Mouse (Mus musculus) neural tube, embryonic 14.5 days (tissue): ENCODE results near the gene Gstcd. TPM values are rescaled to one million over a fixed set of nuclear protein-coding genes. Genes with fewer than 3 reads are reported as not detected.

ENCODE experiments used
- ATAC-seq: fragments of 200-750 bp; cut with Nextera tagmentation; 2 replicates; pipeline ENCODE4 v1.8.0; 2017; ENCODE audit warnings: low read depth, mild to moderate bottlenecking, moderate TSS enrichment, moderate library complexity
- H3K27ac ChIP-seq: fragments of 300-500 bp; sonication (generic); 2 replicates; pipeline ENCODE4 v1.5.1; 2014; ENCODE audit warnings: low read depth, mild to moderate bottlenecking, control low read depth, low read length, moderate library complexity, mixed read lengths
- H3K27me3 ChIP-seq: fragments of 300-500 bp; sonication (generic); 2 replicates; pipeline ENCODE4 v1.6.1; 2014; ENCODE audit warnings: low read length; ENCODE audit not compliant: control insufficient read depth, insufficient read depth
- H3K36me3 ChIP-seq: fragments of 300-500 bp; sonication (generic); 2 replicates; pipeline ENCODE4 v1.6.1; 2014; ENCODE audit warnings: low read length, mixed read lengths; ENCODE audit not compliant: control insufficient read depth, insufficient read depth
- H3K4me1 ChIP-seq: fragments of 300-500 bp; sonication (generic); 2 replicates; pipeline ENCODE4 v1.6.1; 2014; ENCODE audit warnings: low read length; ENCODE audit not compliant: control insufficient read depth, insufficient read depth
- H3K4me2 ChIP-seq: fragments of 300-500 bp; sonication (generic); 2 replicates; pipeline ENCODE4 v1.6.1; 2014; ENCODE audit warnings: mild to moderate bottlenecking, low read depth, low read length, control low read depth
- H3K4me3 ChIP-seq: fragments of 300-500 bp; sonication (generic); 2 replicates; pipeline ENCODE4 v1.5.1; 2014; ENCODE audit warnings: low read depth, low read length, control low read depth, mixed read lengths
- H3K9ac ChIP-seq: fragments of 300-500 bp; sonication (generic); replicated peaks from 2 replicates; pipeline ENCODE4 v1.6.1; 2014; ENCODE audit warnings: low read depth, mild to moderate bottlenecking, control low read depth, low read length, mixed read lengths
- H3K9me3 ChIP-seq: fragments of 300-500 bp; sonication (generic); 2 replicates; pipeline ENCODE4 v1.6.1; 2016; ENCODE audit warnings: low read length; ENCODE audit not compliant: control insufficient read depth
- WGBS: fragments of 180-500 bp; shearing (Covaris S2); extraction: QIAGEN DNeasy Blood & Tissue Kit; methylation state at CpG from one replicate; pipeline ENCODE4 v1.1.7; 2014; 5-methylcytosine and 5-hydroxymethylcytosine counted together
- polyA plus RNA-seq: library from polyadenylated mRNA; unstranded; fragments of >200 nt; fragmentation: Nextera tagmentation; extraction: Ambion mirVana; gene quantifications from 2 replicates; pipeline ENCODE4 v1.2.1, GENCODE M21; 2014

The Gstcd gene
- polyA plus RNA-seq, 1 experiment from 2014 or later, result 4.1 TPM

DNA sequence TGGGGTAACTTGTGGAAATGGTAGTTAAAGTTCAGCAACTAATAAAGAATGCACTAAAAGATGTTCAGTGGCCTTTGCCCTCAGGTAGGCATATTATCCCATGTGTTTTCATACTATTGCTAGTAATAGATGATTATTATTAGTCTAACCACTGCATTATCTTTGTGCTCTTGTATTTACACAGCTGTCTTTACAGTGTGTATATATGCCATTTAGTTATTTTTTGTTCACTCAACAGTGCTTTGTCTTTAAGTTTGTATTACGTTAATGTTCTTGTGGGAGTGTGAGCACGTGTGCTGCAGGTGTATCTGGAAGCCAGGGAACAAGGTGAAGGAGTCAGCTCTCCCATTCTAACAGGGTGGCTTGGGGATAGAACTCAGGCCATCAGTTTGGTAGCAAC is 7.1 kb upstream of the Gstcd start:
- 93% methylated on average over 2 of the region's 2 CpGs for WGBS
- H3K27ac ChIP-seq, result no peak overlapping the region
- H3K9me3 ChIP-seq, result no peaks in the 10 kb centered on the region
- no peaks in the 10 kb centered on the region for H3K4me1 ChIP-seq
- H3K27me3 ChIP-seq, result no peaks in the 10 kb centered on the region
- H3K36me3 ChIP-seq, result peaks cover 23% of the 10 kb centered on the region
- no peak overlapping the region for H3K4me2 ChIP-seq
- H3K9ac ChIP-seq, result no peak overlapping the region
- H3K4me3 ChIP-seq, result no peak overlapping the region
- no peak for ATAC-seq

DNA sequence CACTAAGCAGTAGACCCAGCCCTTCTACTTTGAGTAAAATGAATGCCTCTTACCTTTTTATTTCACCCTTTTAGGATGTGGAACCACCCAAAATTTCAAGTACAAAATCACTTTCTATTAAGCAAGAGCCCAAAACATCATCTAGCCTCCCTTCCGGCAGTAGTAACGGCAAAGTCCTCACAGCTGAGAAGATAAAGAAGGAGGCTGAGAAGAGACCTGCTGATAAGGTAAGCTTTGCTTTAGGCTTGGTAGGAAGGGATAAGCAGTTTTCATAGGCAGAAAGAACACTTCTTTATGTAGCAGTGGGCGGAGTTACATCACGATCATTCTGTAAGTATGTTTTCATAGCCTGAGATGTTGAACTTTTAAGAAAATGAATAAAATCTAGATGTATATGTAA is 6.5 kb upstream of the Gstcd start:
- H3K36me3 ChIP-seq, result peaks cover 21% of the 10 kb centered on the region
- H3K9ac ChIP-seq, result no peak overlapping the region
- H3K4me2 ChIP-seq, result no peak overlapping the region
- H3K9me3 ChIP-seq, result no peaks in the 10 kb centered on the region
- H3K4me1 ChIP-seq, result peaks cover 3% of the 10 kb centered on the region; the same call in 1 of the 2 replicates
- H3K27ac ChIP-seq, result no peak overlapping the region
- no peak overlapping the region for H3K4me3 ChIP-seq
- no peak for ATAC-seq
- H3K27me3 ChIP-seq, result no peaks in the 10 kb centered on the region
- 97% methylated on average over 4 of the region's 4 CpGs for WGBS

- Histone ChIP-seq H3K4me1 (peaks cover 6% of the 10 kb centered on the region; the same call in 1 of the 2 replicates), H3K36me3 (peaks cover 21% of the 10 kb centered on the region), H3K27ac (no peak overlapping the region), H3K27me3 (no peaks in the 10 kb centered on the region), H3K9me3 (no peaks in the 10 kb centered on the region), H3K4me2 (no peak overlapping the region), H3K9ac (no peak overlapping the region), H3K4me3 (no peak overlapping the region)
- no peak for ATAC-seq
- WGBS, result 99% methylated on average over 6 of the region's 6 CpGs
These were observed 6.1 kb upstream of the Gstcd start for GRCm38 (mm10) chr3:133097936-133098335.

DNA sequence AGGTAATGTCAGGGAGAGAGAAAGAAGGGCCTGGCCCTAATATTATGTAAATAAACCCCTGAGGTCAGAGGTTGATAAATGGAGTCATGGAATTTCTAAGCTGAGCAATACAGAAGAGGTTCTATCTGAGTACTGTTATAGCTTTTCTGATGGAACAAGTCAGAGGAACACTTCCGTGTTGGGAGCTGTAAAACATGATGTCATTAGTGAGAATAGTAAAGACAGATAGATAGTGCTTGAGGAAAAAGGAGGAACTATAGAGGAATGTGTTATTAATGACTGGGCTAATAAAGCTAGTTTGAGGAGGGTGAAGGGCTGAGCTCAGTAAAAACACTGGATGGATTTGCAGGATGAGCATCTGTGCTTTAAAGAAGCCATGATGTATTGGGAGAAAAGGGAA is 2.5 kb upstream of the Gstcd start:
- ATAC-seq, result no peak
- Histone ChIP-seq H3K4me2 (no peak overlapping the region), H3K36me3 (peaks cover 3% of the 10 kb centered on the region; the same call in 1 of the 2 replicates), H3K27ac (no peak overlapping the region), H3K4me1 (peaks cover 12% of the 10 kb centered on the region; the same call in 1 of the 2 replicates), H3K27me3 (no peaks in the 10 kb centered on the region), H3K9me3 (no peaks in the 10 kb centered on the region), H3K9ac (no peak overlapping the region), H3K4me3 (no peak overlapping the region)
- 39% methylated on average over 1 of the region's 1 CpGs for WGBS

GRCm38 (mm10) chr3:133092936-133093335 is 1.1 kb upstream of the Gstcd start:
- Histone ChIP-seq H3K27ac (no peak overlapping the region), H3K4me3 (peak overlapping the region; percentile 63), H3K4me2 (peak overlapping the region; percentile 68), H3K9ac (no peak overlapping the region), H3K36me3 (no peaks in the 10 kb centered on the region; the same call in 1 of the 2 replicates), H3K4me1 (peaks cover 12% of the 10 kb centered on the region; the same call in 1 of the 2 replicates), H3K27me3 (no peaks in the 10 kb centered on the region), H3K9me3 (no peaks in the 10 kb centered on the region)
- no peak for ATAC-seq
- WGBS, result 87% methylated on average over 1 of the region's 1 CpGs

- 2% methylated on average over 7 of the region's 7 CpGs for WGBS
- Histone ChIP-seq H3K36me3 (no peaks in the 10 kb centered on the region), H3K27ac (peak overlapping the region; percentile 91), H3K9ac (peak overlapping the region; percentile 67), H3K4me3 (peak overlapping the region; percentile 63), H3K4me2 (peak overlapping the region; percentile 68), H3K27me3 (no peaks in the 10 kb centered on the region), H3K9me3 (no peaks in the 10 kb centered on the region), H3K4me1 (peaks cover 12% of the 10 kb centered on the region; the same call in 1 of the 2 replicates)
- ATAC-seq, result no peak
These were observed 531 bp upstream of the Gstcd start for GRCm38 (mm10) chr3:133092274-133092853.

DNA sequence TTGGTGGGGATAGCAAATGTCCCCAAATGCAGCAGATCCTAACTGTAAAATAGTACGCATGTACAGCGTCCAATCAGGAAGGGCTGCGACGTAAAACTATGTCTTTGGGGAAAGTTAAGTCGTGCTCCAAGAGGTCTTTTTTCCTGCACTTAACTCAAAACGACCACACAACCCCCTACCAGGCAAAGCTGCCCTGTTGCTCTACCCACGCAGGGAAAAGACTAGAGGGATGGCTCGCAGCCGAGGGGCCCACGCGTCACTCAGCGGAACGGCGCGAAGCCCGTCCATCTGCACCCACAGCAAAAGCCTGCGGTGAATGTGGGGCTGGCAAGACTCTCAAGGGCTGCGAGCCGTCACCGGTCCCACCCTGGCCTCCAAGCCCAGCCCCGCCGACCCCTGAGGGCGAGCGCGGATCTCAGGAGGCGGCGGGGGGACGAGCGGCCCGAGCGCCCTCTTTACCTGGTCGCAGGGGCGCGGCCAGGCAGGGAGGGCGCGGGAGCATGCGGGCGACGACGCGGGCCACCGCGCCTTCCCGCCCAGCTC is 641 bp downstream of the Gstcd start:
- no peaks in the 10 kb centered on the region for H3K27me3 ChIP-seq
- peak overlapping the region; percentile 91 for H3K27ac ChIP-seq
- H3K4me2 ChIP-seq, result peak overlapping the region; percentile 60
- H3K4me1 ChIP-seq, result peaks cover 12% of the 10 kb centered on the region; the same call in 1 of the 2 replicates
- WGBS, result under 1% methylated on average over 44 of the region's 44 CpGs
- no peaks in the 10 kb centered on the region for H3K36me3 ChIP-seq
- no peaks in the 10 kb centered on the region for H3K9me3 ChIP-seq
- peak overlapping the region; percentile 67 for H3K9ac ChIP-seq
- peak; percentile 85 for ATAC-seq
- peak overlapping the region; percentile 63 for H3K4me3 ChIP-seq

DNA sequence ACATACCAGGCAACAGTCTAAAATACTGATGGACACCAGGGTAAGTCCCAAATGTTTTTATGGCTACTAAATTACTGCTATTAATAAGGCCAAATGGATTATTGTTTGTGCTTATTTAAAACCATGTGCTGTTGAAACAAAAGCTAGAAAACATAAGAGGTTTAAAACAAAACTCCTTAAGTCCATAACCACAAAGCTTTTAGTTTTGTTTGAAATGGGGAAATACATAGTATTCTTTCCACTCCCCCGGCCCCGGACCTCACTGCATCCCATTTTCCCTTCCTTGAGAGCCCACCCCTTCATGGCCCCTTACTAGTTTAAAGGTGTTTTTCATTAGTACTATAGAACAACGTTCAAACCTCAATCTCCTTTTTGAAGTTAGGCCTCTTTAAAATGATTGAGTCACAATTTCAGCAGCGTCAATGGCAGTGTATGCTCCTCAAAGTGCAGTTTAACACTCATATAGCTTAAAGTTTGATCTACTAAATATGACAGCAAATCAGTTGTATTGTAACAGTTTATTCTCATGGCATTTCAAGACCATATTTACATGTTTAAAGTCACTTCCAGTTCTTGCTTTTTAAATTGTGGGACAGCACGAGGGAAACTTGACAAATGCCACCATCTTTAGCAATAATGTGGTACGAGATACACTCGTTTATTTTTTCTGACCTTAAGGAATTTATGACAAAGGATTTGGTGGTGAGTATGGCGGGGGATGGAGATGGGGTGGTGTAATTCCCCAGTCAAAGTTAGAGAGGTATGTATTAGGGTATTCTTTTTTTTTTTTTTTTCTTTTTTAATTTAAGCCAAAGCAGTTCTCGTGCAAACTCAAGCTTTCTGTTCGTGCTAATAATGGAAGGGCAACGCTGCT is 1.3 kb downstream of the Gstcd start:
- no peaks in the 10 kb centered on the region for H3K9me3 ChIP-seq
- H3K36me3 ChIP-seq, result no peaks in the 10 kb centered on the region
- H3K4me1 ChIP-seq, result peaks cover 12% of the 10 kb centered on the region; the same call in 1 of the 2 replicates
- WGBS, result 10% methylated on average over 11 of the region's 11 CpGs
- ATAC-seq, result no peak
- peak overlapping the region; percentile 63 for H3K4me3 ChIP-seq
- no peaks in the 10 kb centered on the region for H3K27me3 ChIP-seq
- peak overlapping the region; percentile 91 for H3K27ac ChIP-seq
- H3K4me2 ChIP-seq, result peak overlapping the region; percentile 60
- peak overlapping the region; percentile 67 for H3K9ac ChIP-seq

GRCm38 (mm10) chr3:133085858-133086257 is 6.0 kb downstream of the Gstcd start:
- no peak overlapping the region for H3K4me3 ChIP-seq
- H3K9ac ChIP-seq, result no peak overlapping the region
- H3K27me3 ChIP-seq, result no peaks in the 10 kb centered on the region
- ATAC-seq, result peak; percentile 84
- no peak overlapping the region for H3K27ac ChIP-seq
- H3K4me1 ChIP-seq, result no peaks in the 10 kb centered on the region
- no peak overlapping the region for H3K4me2 ChIP-seq
- WGBS, result 71% methylated on average over 3 of the region's 3 CpGs
- H3K9me3 ChIP-seq, result no peaks in the 10 kb centered on the region
- H3K36me3 ChIP-seq, result peaks cover 3% of the 10 kb centered on the region; the same call in 1 of the 2 replicates
